Comparison of ENCODE assay signal across 8 mouse cellular contexts in genomic region chr12:105963012-105963572, GRCm38 (mm10). TPM values are rescaled to one million over a fixed set of nuclear protein-coding genes. Genes with fewer than 3 reads are reported as not detected.
DNase-seq lines count a peak whose midpoint lies in the region; ATAC-seq and TF ChIP-seq lines count a peak whose summit lies in the region.

No protein-coding gene starts in this region.

- H3K27me3 ChIP-seq in ES-Bruce4 (ENCODE audit: control insufficient read depth, insufficient read depth, low read length, poor library complexity, severe bottlenecking), result no peaks in the 10 kb centered on the region
- peaks cover 6% of the 10 kb centered on the region; the same call in 1 of the 2 replicates for H3K27me3 ChIP-seq in forebrain, embryonic 12.5 days
- H3K27me3 ChIP-seq in intestine, embryonic 15.5 days (replicated peaks), result peaks cover 8% of the 10 kb centered on the region; the same call in 1 of the 2 replicates
- no peaks in the 10 kb centered on the region for H3K27me3 ChIP-seq in stomach, embryonic 14.5 days (ENCODE audit: control insufficient read depth, insufficient read depth, low read length)

- no peaks in the 10 kb centered on the region for H3K9me3 ChIP-seq in ES-Bruce4 (replicated peaks; ENCODE audit: control insufficient read depth, insufficient read depth, low read length, poor library complexity, severe bottlenecking)
- H3K9me3 ChIP-seq in forebrain, embryonic 12.5 days, result no peaks in the 10 kb centered on the region
- H3K9me3 ChIP-seq in intestine, embryonic 15.5 days, result no peaks in the 10 kb centered on the region
- H3K9me3 ChIP-seq in stomach, embryonic 14.5 days (ENCODE audit: control insufficient read depth, low read depth, low read length), result no peaks in the 10 kb centered on the region

- no peak overlapping the region for H3K9ac ChIP-seq in ES-Bruce4 (ENCODE audit: low read depth, poor library complexity, severe bottlenecking)
- peak overlapping the region; percentile 65 for H3K9ac ChIP-seq in forebrain, embryonic 12.5 days
- H3K9ac ChIP-seq in intestine, embryonic 15.5 days, result peak overlapping the region; percentile 50
- no peak overlapping the region; the same call in 1 of the 2 replicates for H3K9ac ChIP-seq in stomach, embryonic 14.5 days (replicated peaks; ENCODE audit: low read depth, low read length)

- TF ChIP-seq POLR2A in ES-Bruce4 (IDR thresholded peaks at IDR 0.05; ENCODE audit: insufficient read depth, low read length), result no peak

- H3K4me3 ChIP-seq in ES-Bruce4 (ENCODE audit: low read depth, low read length), result peak overlapping the region; percentile 30
- H3K4me3 ChIP-seq in forebrain, embryonic 12.5 days (replicated peaks), result peak overlapping the region; percentile 41
- H3K4me3 ChIP-seq in intestine, embryonic 15.5 days (replicated peaks), result peak overlapping the region; percentile 55
- peak overlapping the region; percentile 51 for H3K4me3 ChIP-seq in stomach, embryonic 14.5 days (ENCODE audit: low read depth, low read length)

- DNase-seq in heart, adult 11 months, result peak; percentile 93
- no peak for DNase-seq in heart, adult 8-10 months (ENCODE audit: low spot score)
- DNase-seq in lung, postnatal 14 days, result peak; percentile 41
- DNase-seq in layer of hippocampus, postnatal 10 days (ENCODE audit: low spot score in 2 of 2), result no peak

- no peak for TF ChIP-seq CTCF in ES-Bruce4 (IDR thresholded peaks at IDR 0.05; ENCODE audit: low read depth, low read length)

- H3K27ac ChIP-seq in ES-Bruce4 (ENCODE audit: insufficient read depth, low read length), result no peak overlapping the region
- peak overlapping the region; percentile 92 for H3K27ac ChIP-seq in forebrain, embryonic 12.5 days
- no peak overlapping the region for H3K27ac ChIP-seq in intestine, embryonic 15.5 days
- no peak overlapping the region for H3K27ac ChIP-seq in stomach, embryonic 14.5 days (ENCODE audit: low read length)

- no peaks in the 10 kb centered on the region for H3K36me3 ChIP-seq in ES-Bruce4 (ENCODE audit: control insufficient read depth, insufficient read depth, low read length, poor library complexity, severe bottlenecking)
- H3K36me3 ChIP-seq in forebrain, embryonic 12.5 days (replicated peaks), result no peaks in the 10 kb centered on the region
- H3K36me3 ChIP-seq in intestine, embryonic 15.5 days, result no peaks in the 10 kb centered on the region
- H3K36me3 ChIP-seq in stomach, embryonic 14.5 days (ENCODE audit: control insufficient read depth, insufficient read depth, low read length), result no peaks in the 10 kb centered on the region

- H3K4me2 ChIP-seq in forebrain, embryonic 12.5 days, result peak overlapping the region; percentile 84
- H3K4me2 ChIP-seq in intestine, embryonic 15.5 days (replicated peaks), result peak overlapping the region; percentile 100
- H3K4me2 ChIP-seq in stomach, embryonic 14.5 days (replicated peaks; ENCODE audit: low read depth, low read length), result peak overlapping the region; percentile 97

- H3K4me1 ChIP-seq in ES-Bruce4 (ENCODE audit: control insufficient read depth, insufficient read depth, low read length), result no peaks in the 10 kb centered on the region
- H3K4me1 ChIP-seq in forebrain, embryonic 12.5 days, result peaks cover 56% of the 10 kb centered on the region
- peaks cover 8% of the 10 kb centered on the region for H3K4me1 ChIP-seq in intestine, embryonic 15.5 days (replicated peaks)
- no peaks in the 10 kb centered on the region for H3K4me1 ChIP-seq in stomach, embryonic 14.5 days (ENCODE audit: control insufficient read depth, insufficient read depth, low read length)

- peak; percentile 18 for ATAC-seq in forebrain, embryonic 12.5 days (ENCODE audit: low FRiP score)
- ATAC-seq in intestine, embryonic 15.5 days, result peak; percentile 65
- peak; percentile 30; the same call in 1 of the 2 replicates for ATAC-seq in stomach, embryonic 14.5 days (ENCODE audit: insufficient number of reproducible peaks, insufficient read depth, low FRiP score, low read depth)

- WGBS in forebrain, embryonic 12.5 days, result 3% methylated on average over 30 of the region's 30 CpGs
- WGBS in intestine, embryonic 15.5 days, result 5% methylated on average over 30 of the region's 30 CpGs
- 6% methylated on average over 30 of the region's 30 CpGs for WGBS in stomach, embryonic 14.5 days

- TF ChIP-seq EP300 in ES-Bruce4 (IDR thresholded peaks at IDR 0.05; ENCODE audit: insufficient read depth, low read depth, low read length), result no peak

RNA-seq across cellular contexts. Expression of gene Vrk1, which starts 46.9 kb away (rescaled TPM):
- total RNA-seq in heart, adult 8-10 months (2022), result 1 to 10 TPM; 6.9 to 9.5 (median 8.2) TPM
- 82.8 and 85.6 TPM in 2 replicates for polyA plus RNA-seq in ES-Bruce4 (2011; ENCODE audit: insufficient read depth, insufficient read length, low read depth, missing spikeins)
- polyA plus RNA-seq in forebrain, embryonic 12.5 days (2016; fragmentation: Nextera tagmentation; extraction: Ambion mirVana), result 97.7 and 106 TPM in 2 replicates
- polyA plus RNA-seq in intestine, embryonic 15.5 days (2015; fragmentation: Nextera tagmentation; extraction: Ambion mirVana), result 67.7 and 70.6 TPM in 2 replicates
- polyA plus RNA-seq in stomach, embryonic 14.5 days (2014; fragmentation: Nextera tagmentation; extraction: Ambion mirVana), result 64.4 and 65.4 TPM in 2 replicates
- total RNA-seq in layer of hippocampus, postnatal 10 days (2021), result 10 to 100 TPM; 18.8 to 22.1 TPM

Comparison
In these comparisons a context has a peak if more than half of its experiments do, and no peak if none do; other contexts are left out.
1. DNase-seq: peak in heart, adult 11 months (single experiment) and lung, postnatal 14 days (single experiment); none in heart, adult 8-10 months (single experiment) and layer of hippocampus, postnatal 10 days (0 of 2).
2. H3K9ac ChIP-seq: peak in forebrain, embryonic 12.5 days (single experiment) and intestine, embryonic 15.5 days (single experiment); none in ES-Bruce4 (single experiment) and stomach, embryonic 14.5 days (single experiment).
3. Peak in every context shown above with its lines, with median percentiles within 50 percentile points of each other: H3K4me3 ChIP-seq, ATAC-seq and H3K4me2 ChIP-seq.